Mouse (Mus musculus) hindbrain, postnatal 0 days (tissue): ENCODE measurements at regions not wholly inside any gene's neighbourhood (a gene's known extent, or its start where the extent isn't known, plus 50 kb on each side); places are given as distances from the start of the nearest gene placed in this dataset.
"Not testable (repeated sequence)": the region's sequence is repeated elsewhere in the genome, so short reads cannot be mapped to it uniquely, and the experiment has no call there.

ENCODE experiments used
- ATAC-seq: fragments of 200-750 bp; cut with Nextera tagmentation; 2 replicates; pipeline ENCODE4 v1.8.0; 2017; ENCODE audit warnings: mild to moderate bottlenecking, moderate TSS enrichment, moderate library complexity
- DNase-seq: peaks from one replicate; pipeline ENCODE4 v3.0.0-alpha.2; 2015; ENCODE audit warnings: low spot score
- H3K27ac ChIP-seq: fragments of 300-500 bp; sonication (generic); 2 replicates; pipeline ENCODE4 v1.5.1; 2014; ENCODE audit warnings: mild to moderate bottlenecking
- H3K27me3 ChIP-seq: fragments of 300-500 bp; sonication (generic); 2 replicates; pipeline ENCODE4 v1.6.1; 2014; ENCODE audit warnings: low read length, mixed read lengths; ENCODE audit not compliant: insufficient read depth
- H3K36me3 ChIP-seq: fragments of 300-500 bp; sonication (generic); 2 replicates; pipeline ENCODE4 v1.6.1; 2014; ENCODE audit warnings: low read length, mixed read lengths; ENCODE audit not compliant: insufficient read depth
- H3K4me1 ChIP-seq: fragments of 300-500 bp; sonication (generic); 2 replicates; pipeline ENCODE4 v1.6.1; 2014; ENCODE audit warnings: antibody characterized with exemption, low read length, mixed read lengths; ENCODE audit not compliant: insufficient read depth
- H3K4me2 ChIP-seq: fragments of 300-500 bp; sonication (generic); 2 replicates; pipeline ENCODE4 v1.6.1; 2014; ENCODE audit warnings: low read depth, mild to moderate bottlenecking, low read length, moderate library complexity, mixed read lengths
- H3K4me3 ChIP-seq: fragments of 300-500 bp; sonication (generic); 2 replicates; pipeline ENCODE4 v1.5.1; 2014; ENCODE audit warnings: low read length
- H3K9ac ChIP-seq: fragments of 300-500 bp; sonication (generic); replicated peaks from 2 replicates; pipeline ENCODE4 v1.6.1; 2014; ENCODE audit warnings: mild to moderate bottlenecking, low read length, moderate library complexity, mixed read lengths
- H3K9me3 ChIP-seq: fragments of 300-500 bp; sonication (generic); 2 replicates; pipeline ENCODE4 v1.6.1; 2016; ENCODE audit warnings: low read length, mixed read lengths
- CTCF ChIP-seq: IDR thresholded peaks from 2 replicates; pipeline ENCODE4 v1.5.1; 2016; ENCODE audit warnings: antibody characterized with exemption, control low read depth, low read depth
- WGBS: fragments of 180-500 bp; shearing (Covaris S2); extraction: QIAGEN DNeasy Blood & Tissue Kit; methylation state at CpG from one replicate; pipeline ENCODE4 v1.1.7; 2014; 5-methylcytosine and 5-hydroxymethylcytosine counted together

DNA sequence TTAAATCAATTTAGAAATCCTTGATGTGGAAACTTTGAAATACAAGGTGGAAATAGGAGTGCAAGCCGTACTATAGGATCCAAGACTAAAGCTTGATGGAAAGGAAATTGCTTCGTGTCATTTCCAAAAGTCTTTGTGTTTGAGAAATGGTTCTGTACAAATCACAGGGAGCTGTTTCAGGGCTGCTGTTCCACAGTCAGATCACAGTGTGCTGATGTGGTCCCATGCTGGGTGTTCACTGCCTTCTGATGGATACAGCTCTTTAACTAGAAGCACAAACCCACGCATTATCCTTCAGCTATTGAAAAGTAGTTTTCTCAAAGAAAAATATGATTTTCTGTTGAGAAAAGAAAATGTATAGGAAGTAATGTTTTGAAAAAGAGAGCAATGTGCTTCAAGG is 391.3 kb downstream of the Arl4a start:
- no peaks in the 10 kb centered on the region for H3K9me3 ChIP-seq
- H3K9ac ChIP-seq: no peak overlapping the region
- H3K4me3 ChIP-seq: no peak overlapping the region
- no peak overlapping the region for H3K27ac ChIP-seq
- ATAC-seq (no peak), DNase-seq (no peak)
- TF ChIP-seq CTCF: no peak
- no peaks in the 10 kb centered on the region for H3K36me3 ChIP-seq
- H3K4me1 ChIP-seq: no peaks in the 10 kb centered on the region
- 49% methylated on average over 3 of the region's 3 CpGs for WGBS
- H3K4me2 ChIP-seq: no peak overlapping the region
- no peaks in the 10 kb centered on the region for H3K27me3 ChIP-seq

DNA sequence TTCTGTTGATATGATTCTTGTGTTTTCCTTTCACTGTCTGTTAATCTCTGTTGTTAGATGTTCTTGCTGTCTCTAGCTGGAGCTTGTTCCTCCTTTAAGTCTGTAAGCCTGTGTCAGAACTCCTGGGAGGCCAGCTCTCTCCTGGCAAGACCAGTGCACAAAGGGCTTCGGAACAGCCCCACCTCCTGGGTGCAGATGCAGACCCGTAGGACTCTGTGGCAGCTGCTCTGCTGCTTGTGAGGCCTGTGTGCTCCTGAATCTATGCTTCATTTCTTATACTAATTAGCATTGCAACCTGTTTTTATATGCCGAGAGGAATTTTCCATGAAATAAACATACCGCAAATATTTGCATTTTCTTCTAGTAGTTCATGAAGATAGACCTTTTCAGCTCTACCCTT is 392.2 kb downstream of the Arl4a start:
- H3K4me1 ChIP-seq: no peaks in the 10 kb centered on the region
- ATAC-seq: no peak
- no peaks in the 10 kb centered on the region for H3K27me3 ChIP-seq
- no peak for DNase-seq
- no peak for TF ChIP-seq CTCF
- no peaks in the 10 kb centered on the region for H3K36me3 ChIP-seq
- no peak overlapping the region for H3K27ac ChIP-seq
- H3K9me3 ChIP-seq: no peaks in the 10 kb centered on the region
- H3K4me3 ChIP-seq: no peak overlapping the region
- no peak overlapping the region for H3K9ac ChIP-seq
- WGBS: 40% methylated on average over 4 of the region's 4 CpGs
- no peak overlapping the region for H3K4me2 ChIP-seq

DNA sequence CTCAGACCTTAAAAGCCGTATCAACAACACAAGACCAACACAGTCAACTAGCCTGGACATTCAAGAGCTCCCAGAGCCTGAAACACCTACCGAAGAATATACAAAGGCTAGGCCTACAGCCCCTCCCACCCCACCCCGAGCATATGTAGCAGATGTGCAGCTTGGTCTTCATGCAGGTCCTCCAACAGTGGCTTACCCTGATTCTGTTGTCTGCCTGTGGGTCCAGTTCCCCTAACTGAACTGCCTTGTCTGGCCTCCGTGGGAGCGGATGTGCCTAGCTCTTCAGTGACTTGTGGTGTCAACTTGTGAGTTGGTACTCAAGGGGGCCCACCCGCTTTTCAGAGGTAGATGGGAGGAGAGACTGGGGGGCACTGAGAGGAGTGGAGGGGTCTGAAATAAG is 398.6 kb downstream of the Arl4a start:
- H3K4me1 ChIP-seq: no peaks in the 10 kb centered on the region
- no peak for ATAC-seq
- H3K27ac ChIP-seq: no peak overlapping the region
- H3K4me2 ChIP-seq: no peak overlapping the region
- no peaks in the 10 kb centered on the region for H3K9me3 ChIP-seq
- 89% methylated on average over 6 of the region's 6 CpGs for WGBS
- H3K27me3 ChIP-seq: no peaks in the 10 kb centered on the region
- TF ChIP-seq CTCF: no peak
- DNase-seq: no peak
- H3K36me3 ChIP-seq: no peaks in the 10 kb centered on the region
- H3K9ac ChIP-seq: no peak overlapping the region
- H3K4me3 ChIP-seq: no peak overlapping the region

DNA sequence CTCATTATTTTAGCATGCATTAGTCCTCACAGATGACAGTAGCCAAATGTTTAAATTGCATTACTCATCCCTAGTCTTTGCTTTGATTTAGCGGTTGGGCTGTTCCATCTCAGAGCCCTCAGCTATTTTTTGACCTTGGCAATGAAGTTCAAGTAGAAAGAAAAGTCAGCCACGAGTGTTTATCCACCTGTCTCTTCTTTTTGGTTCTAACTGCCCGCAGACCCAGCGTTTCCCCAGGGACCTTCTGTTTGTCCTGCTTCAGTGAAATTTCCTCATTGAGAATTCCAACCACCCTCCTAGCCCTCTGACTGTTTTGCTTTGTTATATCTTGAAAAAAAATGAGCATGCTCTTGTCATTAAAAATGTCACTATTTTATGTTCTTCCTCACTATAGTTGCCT is 403.5 kb downstream of the Arl4a start:
- Histone ChIP-seq H3K4me2 (no peak overlapping the region), H3K27ac (no peak overlapping the region), H3K4me1 (no peaks in the 10 kb centered on the region), H3K4me3 (no peak overlapping the region), H3K9me3 (no peaks in the 10 kb centered on the region), H3K27me3 (no peaks in the 10 kb centered on the region), H3K9ac (no peak overlapping the region), H3K36me3 (no peaks in the 10 kb centered on the region)
- no peak for ATAC-seq
- DNase-seq: no peak
- no peak for TF ChIP-seq CTCF
- 62% methylated on average over 4 of the region's 4 CpGs for WGBS

DNA sequence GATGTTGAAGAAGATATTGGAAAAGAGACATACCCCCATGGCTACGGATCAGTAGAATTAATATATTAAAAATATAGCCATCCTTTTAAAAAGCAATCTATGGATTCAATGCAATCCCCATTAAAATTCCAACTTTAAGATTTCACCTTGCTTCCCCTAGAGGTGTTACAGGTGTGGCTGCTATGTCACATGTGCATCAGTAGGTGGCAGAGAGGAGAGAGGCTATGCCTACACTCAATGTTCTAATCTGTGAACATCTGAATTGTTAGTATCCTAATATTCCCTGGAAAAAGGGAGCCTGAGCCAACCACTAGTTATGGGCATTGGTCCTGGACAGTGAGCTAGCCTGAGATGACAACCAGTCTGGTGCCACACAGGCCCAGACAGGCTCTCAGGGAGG is 416.6 kb downstream of the Arl4a start:
- Histone ChIP-seq H3K9ac (no peak overlapping the region), H3K9me3 (no peaks in the 10 kb centered on the region), H3K27ac (no peak overlapping the region), H3K4me3 (no peak overlapping the region), H3K4me2 (no peak overlapping the region), H3K36me3 (no peaks in the 10 kb centered on the region), H3K27me3 (no peaks in the 10 kb centered on the region), H3K4me1 (no peaks in the 10 kb centered on the region)
- 0 out of 2 replicates have a peak, but pooled peaks have one; percentile 18 for TF ChIP-seq CTCF
- no peak for DNase-seq
- 98% methylated on average over 1 of the region's 1 CpGs for WGBS
- ATAC-seq: no peak

DNA sequence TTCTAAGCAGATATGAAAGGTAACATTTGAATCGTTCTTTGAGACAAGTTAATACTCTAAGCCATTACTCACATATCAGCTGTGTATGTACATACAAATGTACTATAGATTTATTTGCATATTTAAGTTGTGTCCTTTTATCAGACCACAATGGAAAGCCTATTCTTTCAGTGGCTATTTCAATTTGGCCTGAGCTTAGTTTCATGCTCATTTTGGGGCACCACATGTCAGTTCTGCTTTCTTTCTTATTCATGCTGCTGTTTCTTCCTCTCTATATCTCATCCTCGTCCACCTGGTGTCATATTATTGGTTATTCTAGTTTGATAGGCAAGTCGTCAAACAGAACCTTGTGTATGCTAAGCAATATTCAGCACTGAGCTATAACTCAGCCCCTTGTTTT is 432.5 kb downstream of the Arl4a start:
- H3K4me3 ChIP-seq: no peak overlapping the region
- H3K4me2 ChIP-seq: no peak overlapping the region
- no peaks in the 10 kb centered on the region for H3K36me3 ChIP-seq
- H3K9me3 ChIP-seq: no peaks in the 10 kb centered on the region
- H3K27ac ChIP-seq: no peak overlapping the region
- no peaks in the 10 kb centered on the region for H3K27me3 ChIP-seq
- no peak for TF ChIP-seq CTCF
- DNase-seq (no peak), ATAC-seq (no peak)
- no peaks in the 10 kb centered on the region for H3K4me1 ChIP-seq
- no peak overlapping the region for H3K9ac ChIP-seq
- WGBS: 66% methylated on average over 3 of the region's 3 CpGs

DNA sequence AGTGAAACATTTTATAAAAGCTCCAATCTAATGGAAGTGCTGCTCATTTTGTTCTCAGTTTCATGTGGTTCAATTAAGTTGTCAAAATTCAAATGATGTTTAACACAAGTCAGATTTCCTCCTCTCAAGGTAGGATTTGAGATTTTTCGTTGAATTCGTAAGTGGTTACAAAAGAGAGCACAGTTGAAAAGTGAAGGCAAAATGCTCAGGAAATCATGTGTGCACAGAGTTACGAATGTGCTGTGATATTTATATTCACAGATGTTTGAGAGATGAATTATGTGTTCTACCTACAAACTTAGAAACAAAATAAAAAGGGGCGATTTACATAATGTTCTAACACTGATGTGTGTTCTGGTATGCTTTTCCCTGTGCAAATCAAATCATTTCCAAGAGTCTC is 433.1 kb downstream of the Arl4a start:
- no peaks in the 10 kb centered on the region for H3K9me3 ChIP-seq
- no peaks in the 10 kb centered on the region for H3K27me3 ChIP-seq
- DNase-seq (no peak), ATAC-seq (no peak)
- H3K27ac ChIP-seq: no peak overlapping the region
- no peak overlapping the region for H3K4me3 ChIP-seq
- H3K4me1 ChIP-seq: no peaks in the 10 kb centered on the region
- WGBS: 85% methylated on average over 4 of the region's 4 CpGs
- H3K9ac ChIP-seq: no peak overlapping the region
- H3K4me2 ChIP-seq: no peak overlapping the region
- no peak for TF ChIP-seq CTCF
- no peaks in the 10 kb centered on the region for H3K36me3 ChIP-seq

DNA sequence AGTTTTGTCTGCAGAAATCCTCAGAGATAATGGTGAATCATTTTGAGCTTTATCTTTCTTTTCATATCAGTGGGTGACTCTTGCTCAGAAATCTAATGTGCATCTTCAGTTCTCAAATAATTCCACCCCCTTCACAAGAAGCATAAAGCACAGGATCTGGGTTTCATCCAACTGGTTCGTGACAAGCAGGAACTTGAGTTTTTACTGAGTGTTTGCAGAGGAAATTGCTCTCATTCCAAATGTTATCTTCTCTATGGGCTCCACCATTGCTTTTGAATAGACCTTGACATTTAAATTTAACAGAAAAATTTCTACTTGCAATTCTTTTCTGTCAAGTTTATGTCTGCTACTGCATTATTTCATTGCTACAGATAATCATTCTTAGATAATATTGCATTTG is 443.1 kb downstream of the Arl4a start:
- WGBS: 61% methylated on average over 1 of the region's 1 CpGs

DNA sequence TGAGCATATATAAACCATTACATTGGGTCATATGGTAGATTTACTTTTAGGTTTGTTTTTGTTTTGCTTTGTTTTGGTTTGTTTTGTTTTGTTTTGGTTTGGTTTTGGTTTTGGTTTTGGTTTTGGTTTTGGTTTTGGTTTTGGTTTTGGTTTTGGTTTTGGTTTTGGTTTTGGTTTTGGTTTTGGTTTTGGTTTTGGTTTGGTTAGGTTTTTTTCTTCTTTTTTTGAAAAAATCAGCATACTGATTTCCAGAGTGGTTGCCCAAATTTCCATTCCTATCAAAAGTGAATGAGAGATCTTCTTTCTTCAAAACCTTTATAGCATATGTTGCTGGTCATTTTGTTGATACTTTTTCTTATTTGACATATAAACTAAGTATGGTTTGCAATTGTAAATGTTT is 444.0 kb downstream of the Arl4a start:
- not testable (repeated sequence) for H3K4me3 ChIP-seq, H3K4me2 ChIP-seq, H3K27me3 ChIP-seq, ATAC-seq, H3K9me3 ChIP-seq, H3K4me1 ChIP-seq, H3K36me3 ChIP-seq, H3K9ac ChIP-seq, DNase-seq, H3K27ac ChIP-seq

More for the DNA sequence above, 443.1 kb downstream of the Arl4a start:
- DNase-seq (no peak), ATAC-seq (no peak)
- Histone ChIP-seq H3K27me3 (no peaks in the 10 kb centered on the region), H3K4me2 (no peak overlapping the region), H3K4me1 (no peaks in the 10 kb centered on the region), H3K9ac (no peak overlapping the region), H3K36me3 (no peaks in the 10 kb centered on the region), H3K4me3 (no peak overlapping the region), H3K9me3 (no peaks in the 10 kb centered on the region), H3K27ac (no peak overlapping the region)
- no peak for TF ChIP-seq CTCF
